Mouse (Mus musculus) midbrain, embryonic 13.5 days (tissue): ENCODE data around the gene Fbll1. TPM values are rescaled to one million over a fixed set of nuclear protein-coding genes. Genes with fewer than 3 reads are reported as not detected.
A peak's percentile ranks its signal among the peaks of the same experiment; 100 is the strongest.

Source experiments
- ATAC-seq: fragments of 200-750 bp; cut with Nextera tagmentation; 2 replicates; pipeline ENCODE4 v1.8.0; 2017; ENCODE audit warnings: mild to moderate bottlenecking, moderate TSS enrichment, moderate library complexity
- H3K27ac ChIP-seq: fragments of 300-500 bp; sonication (generic); 2 replicates; pipeline ENCODE4 v1.5.1; 2015; ENCODE audit warnings: inconsistent platforms, mild to moderate bottlenecking, moderate library complexity
- H3K27me3 ChIP-seq: fragments of 300-500 bp; sonication (generic); 2 replicates; pipeline ENCODE4 v1.6.1; 2015; ENCODE audit warnings: mild to moderate bottlenecking, inconsistent platforms
- H3K36me3 ChIP-seq: fragments of 300-500 bp; sonication (generic); 2 replicates; pipeline ENCODE4 v1.6.1; 2015; ENCODE audit warnings: mild to moderate bottlenecking, inconsistent platforms
- H3K4me1 ChIP-seq: fragments of 300-500 bp; sonication (generic); replicated peaks from 2 replicates; pipeline ENCODE4 v1.6.1; 2015; ENCODE audit warnings: inconsistent platforms
- H3K4me2 ChIP-seq: fragments of 300-500 bp; sonication (generic); replicated peaks from 2 replicates; pipeline ENCODE4 v1.6.1; 2015; ENCODE audit warnings: moderate library complexity, mild to moderate bottlenecking, inconsistent platforms
- H3K4me3 ChIP-seq: fragments of 300-500 bp; sonication (generic); replicated peaks from 2 replicates; pipeline ENCODE4 v1.5.1; 2015; ENCODE audit warnings: mild to moderate bottlenecking, inconsistent platforms
- H3K9ac ChIP-seq: fragments of 300-500 bp; sonication (generic); replicated peaks from 2 replicates; pipeline ENCODE4 v1.6.1; 2015; ENCODE audit warnings: mild to moderate bottlenecking, inconsistent platforms
- H3K9me3 ChIP-seq: fragments of 300-500 bp; sonication (generic); 2 replicates; pipeline ENCODE4 v1.6.1; 2016; ENCODE audit warnings: mild to moderate bottlenecking, inconsistent platforms
- WGBS: fragments of 180-500 bp; shearing (Covaris S2); methylation state at CpG from one replicate; pipeline ENCODE4 v1.1.7; 2015; 5-methylcytosine and 5-hydroxymethylcytosine counted together
- polyA plus RNA-seq: library from polyadenylated mRNA; unstranded; fragments of >200 nt; fragmentation: Nextera tagmentation; extraction: Ambion mirVana; gene quantifications from 2 replicates; pipeline ENCODE4 v1.2.1, GENCODE M21; 2015

Fbll1 gene
- polyA plus RNA-seq, 1 experiment from 2014 or later, result 13.2 TPM

DNA sequence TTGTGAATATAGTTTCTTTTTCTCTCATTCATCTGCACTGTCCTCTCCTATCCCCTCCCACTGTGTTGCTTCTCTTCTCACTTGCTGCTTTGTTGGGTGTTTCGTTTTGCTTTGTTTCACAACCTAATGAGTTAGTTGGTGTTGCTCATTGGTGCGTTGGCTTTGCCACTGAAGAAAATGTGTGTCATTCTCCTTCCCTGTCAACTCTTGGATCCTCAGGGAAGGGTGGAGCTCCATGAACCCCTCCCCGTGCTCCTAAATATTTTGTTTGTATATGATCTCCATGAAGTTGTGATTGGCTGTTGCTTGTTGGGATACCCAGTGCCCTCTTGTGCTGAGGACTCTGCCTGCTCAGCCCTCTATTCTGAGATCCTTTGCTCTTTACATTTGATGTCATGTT, 18.3 kb downstream of the Fbll1 start:
- H3K27ac ChIP-seq, result no peak overlapping the region
- H3K4me2 ChIP-seq, result no peak overlapping the region
- H3K4me3 ChIP-seq, result no peak overlapping the region
- H3K9ac ChIP-seq, result no peak overlapping the region
- H3K27me3 ChIP-seq, result no peaks in the 10 kb centered on the region
- no peak for ATAC-seq
- H3K9me3 ChIP-seq, result no peaks in the 10 kb centered on the region
- no peaks in the 10 kb centered on the region for H3K4me1 ChIP-seq
- H3K36me3 ChIP-seq, result peaks cover 75% of the 10 kb centered on the region
- 85% methylated on average over 3 of the region's 3 CpGs for WGBS

DNA sequence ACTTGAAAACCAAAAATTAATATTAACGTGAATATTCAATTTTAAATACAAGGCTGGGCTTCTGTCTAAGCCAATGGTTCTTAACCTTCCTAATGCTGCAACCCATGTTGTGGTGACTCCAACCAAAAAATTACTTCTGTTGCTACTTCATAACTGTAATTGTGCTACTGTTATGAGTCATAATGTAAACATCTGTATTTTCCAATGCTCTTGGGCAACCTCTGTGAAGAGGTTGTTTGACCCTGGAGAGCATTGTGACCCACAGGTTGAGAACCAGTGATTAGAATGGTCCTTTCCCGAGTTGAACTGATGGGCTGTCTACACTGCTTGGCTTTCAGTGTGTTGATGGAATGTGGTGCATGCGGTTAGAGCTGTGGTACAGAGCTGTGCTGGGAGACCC, 22.2 kb downstream of the Fbll1 start:
- no peak overlapping the region for H3K27ac ChIP-seq
- no peak overlapping the region for H3K9ac ChIP-seq
- no peaks in the 10 kb centered on the region for H3K9me3 ChIP-seq
- H3K4me2 ChIP-seq, result no peak overlapping the region
- no peak overlapping the region for H3K4me3 ChIP-seq
- ATAC-seq, result no peak
- peaks cover 41% of the 10 kb centered on the region for H3K36me3 ChIP-seq
- peaks cover 13% of the 10 kb centered on the region for H3K4me1 ChIP-seq
- no peaks in the 10 kb centered on the region for H3K27me3 ChIP-seq
- 92% methylated on average over 3 of the region's 3 CpGs for WGBS

DNA sequence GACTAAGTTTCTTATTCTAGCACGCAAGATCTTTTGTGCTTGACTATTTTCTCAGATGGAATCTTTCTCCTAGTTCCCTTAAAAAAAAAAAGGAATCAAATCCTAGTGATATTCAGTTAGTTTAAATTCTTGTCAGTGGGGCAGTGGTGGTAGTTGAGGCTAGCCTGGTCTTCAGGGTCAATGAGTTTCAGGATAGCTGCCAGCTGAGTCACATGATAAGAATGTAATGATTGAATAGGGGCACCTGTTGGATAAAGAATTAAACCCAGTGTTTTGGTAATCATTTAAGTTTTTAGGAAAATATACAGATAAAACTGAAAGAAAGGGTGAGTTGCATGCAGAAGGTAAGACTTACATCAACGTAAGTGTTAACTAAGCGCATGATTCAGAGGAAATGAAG, 23.1 kb downstream of the Fbll1 start:
- H3K36me3 ChIP-seq, result peaks cover 40% of the 10 kb centered on the region
- no peaks in the 10 kb centered on the region for H3K9me3 ChIP-seq
- peaks cover 21% of the 10 kb centered on the region for H3K4me1 ChIP-seq
- H3K4me2 ChIP-seq, result no peak overlapping the region
- no peaks in the 10 kb centered on the region for H3K27me3 ChIP-seq
- no peak for ATAC-seq
- 97% methylated on average over 3 of the region's 3 CpGs for WGBS
- no peak overlapping the region for H3K27ac ChIP-seq
- no peak overlapping the region for H3K4me3 ChIP-seq
- no peak overlapping the region for H3K9ac ChIP-seq

DNA sequence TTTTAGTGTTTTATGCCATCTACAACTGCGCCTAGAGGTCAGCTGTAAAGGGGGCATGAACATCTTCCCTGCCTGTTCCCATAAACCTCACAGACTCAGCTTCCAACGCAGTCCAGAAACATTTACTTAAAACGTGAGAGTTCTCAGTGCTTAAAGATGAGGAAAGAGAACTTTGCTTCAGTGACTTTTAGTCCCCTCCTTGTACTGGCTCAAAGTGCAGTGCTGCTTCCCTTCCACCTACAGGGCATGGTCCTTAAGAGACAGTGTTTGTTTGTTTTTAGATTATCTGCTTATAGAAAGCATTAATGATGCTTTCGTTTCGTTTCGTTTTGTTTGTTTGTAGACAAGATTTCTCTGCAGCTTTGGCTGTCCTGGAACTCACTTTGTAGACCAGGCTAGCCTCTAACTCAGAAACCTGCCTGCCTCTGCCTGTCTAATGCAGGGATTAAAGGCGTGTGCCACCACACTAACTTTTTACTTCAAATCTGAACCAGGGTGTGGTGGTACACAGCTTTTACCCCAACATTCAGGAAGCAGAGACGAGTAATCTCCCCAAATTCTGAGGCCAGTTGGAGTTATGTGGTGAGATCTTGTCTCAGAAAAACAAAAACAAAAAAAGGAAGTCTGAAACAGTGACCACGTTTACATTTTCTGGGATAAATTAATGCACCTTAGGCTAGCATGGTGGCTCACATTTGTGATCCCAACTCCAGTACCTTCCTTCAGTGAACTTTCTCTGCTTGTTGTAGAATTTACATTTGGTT, 27.8 kb downstream of the Fbll1 start:
- H3K9me3 ChIP-seq, result no peaks in the 10 kb centered on the region
- WGBS, result 73% methylated on average over 9 of the region's 9 CpGs
- H3K4me3 ChIP-seq, result peak overlapping the region; percentile 95
- H3K27me3 ChIP-seq, result no peaks in the 10 kb centered on the region
- H3K27ac ChIP-seq, result no peak overlapping the region
- ATAC-seq, result no peak
- H3K36me3 ChIP-seq, result peaks cover 5% of the 10 kb centered on the region; the same call in 1 of the 2 replicates
- H3K4me2 ChIP-seq, result peak overlapping the region; percentile 80
- H3K4me1 ChIP-seq, result peaks cover 24% of the 10 kb centered on the region
- H3K9ac ChIP-seq, result peak overlapping the region; percentile 98

DNA sequence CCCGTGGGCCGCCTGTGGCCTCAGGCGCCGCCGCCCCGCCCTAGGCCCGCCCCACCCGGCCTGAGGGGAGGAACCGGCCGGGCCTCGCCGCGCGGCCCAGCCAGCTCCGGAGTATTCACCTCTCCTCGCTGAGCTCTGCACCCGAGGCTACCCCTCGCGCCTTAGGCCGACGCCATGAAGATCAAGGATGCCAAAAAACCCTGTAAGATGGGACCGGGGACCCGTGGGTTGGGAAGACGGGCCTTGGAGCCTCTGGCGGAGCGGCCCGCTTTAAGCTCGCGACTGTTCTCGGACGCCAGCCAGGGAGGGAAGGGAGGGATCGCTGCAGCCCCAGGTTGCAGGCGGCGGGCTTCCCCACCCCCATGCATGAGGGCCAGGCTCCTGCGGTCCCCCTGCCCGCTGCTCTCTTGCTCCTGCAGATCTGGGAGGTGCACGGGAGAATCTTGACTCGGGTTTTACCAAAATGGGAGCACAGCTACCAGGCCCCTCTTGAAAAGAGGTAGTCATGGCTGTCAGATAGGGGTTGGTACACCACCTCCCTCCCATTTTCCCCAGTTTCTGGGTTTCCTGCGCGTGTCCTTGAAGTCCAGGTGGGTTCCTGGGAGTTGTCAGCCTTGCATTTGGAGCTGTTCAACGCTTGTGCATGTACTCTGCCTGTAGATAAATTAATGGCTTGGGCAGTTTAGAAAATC, 28.8 kb downstream of the Fbll1 start:
- H3K9me3 ChIP-seq, result no peaks in the 10 kb centered on the region
- under 1% methylated on average over 38 of the region's 41 CpGs for WGBS
- H3K4me1 ChIP-seq, result peaks cover 24% of the 10 kb centered on the region
- peak overlapping the region; percentile 80 for H3K4me2 ChIP-seq
- peak overlapping the region; percentile 95 for H3K4me3 ChIP-seq
- no peaks in the 10 kb centered on the region for H3K27me3 ChIP-seq
- peak; percentile 89 for ATAC-seq
- peaks cover 5% of the 10 kb centered on the region; the same call in 1 of the 2 replicates for H3K36me3 ChIP-seq
- peak overlapping the region; percentile 98 for H3K9ac ChIP-seq
- peak overlapping the region; percentile 93 for H3K27ac ChIP-seq

DNA sequence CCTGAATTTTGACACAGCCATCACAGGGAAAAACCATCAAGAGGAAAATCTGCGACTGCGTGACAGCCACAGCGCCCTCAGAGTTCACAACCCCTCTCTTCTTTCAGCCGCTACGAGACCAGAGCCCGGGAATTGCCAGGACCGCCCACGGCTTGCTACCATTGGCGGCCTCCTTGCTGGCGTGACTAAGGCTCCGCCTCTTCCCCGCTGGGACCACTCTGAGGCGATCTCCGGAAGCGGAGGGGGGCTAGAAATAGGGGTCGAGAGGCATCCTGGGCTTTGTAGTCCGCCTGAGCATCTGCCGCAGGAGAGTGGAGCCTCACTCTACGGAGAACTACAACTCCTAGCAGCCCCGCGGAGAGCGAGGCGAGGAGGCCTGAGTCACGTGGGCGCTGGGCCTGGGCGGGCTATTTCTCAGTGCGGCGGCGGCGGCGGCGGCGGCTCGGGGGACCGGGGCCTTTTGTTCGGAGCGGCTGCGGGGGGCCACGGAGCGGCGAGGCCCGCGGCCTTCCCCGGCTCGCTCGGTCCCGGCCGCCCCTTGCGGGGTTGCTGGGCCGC, 29.4 kb downstream of the Fbll1 start, which contains the start of gene Pank3:
Gene Pank3, plus strand, starts transcription at position 297 of the 558 bp plus-strand sequence.
- Histone ChIP-seq H3K9me3 (no peaks in the 10 kb centered on the region), H3K27ac (peak within 1 kb of the TSS; percentile 93), H3K4me1 (peaks cover 24% of the 10 kb centered on the region), H3K4me3 (peak within 1 kb of the TSS; percentile 95), H3K4me2 (peak within 1 kb of the TSS; percentile 80), H3K27me3 (no peaks in the 10 kb centered on the region), H3K9ac (peak within 1 kb of the TSS; percentile 98), H3K36me3 (peaks cover 5% of the 10 kb centered on the region; the same call in 1 of the 2 replicates)
- peak; percentile 100 for ATAC-seq
- under 1% methylated on average over 38 of the region's 50 CpGs for WGBS

DNA sequence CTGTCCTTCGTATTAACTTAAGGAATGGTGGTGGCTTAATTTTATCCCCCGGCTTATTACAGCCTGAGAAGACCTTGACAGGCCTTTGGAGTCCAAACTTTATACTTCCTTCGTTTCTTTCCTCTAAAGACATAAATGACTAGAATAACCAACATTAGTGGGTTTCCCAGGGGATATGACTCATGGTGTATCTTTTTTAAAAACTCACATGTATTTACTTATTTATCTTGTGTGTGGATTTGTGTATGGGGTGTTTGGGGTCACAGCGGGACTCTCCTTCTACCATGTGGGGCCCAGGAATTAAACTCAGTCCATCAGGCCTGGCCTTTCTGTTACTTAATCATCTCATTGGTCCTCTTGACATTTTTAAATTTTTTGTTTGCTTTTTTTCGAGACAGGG, 31.8 kb downstream of the Fbll1 start:
- Histone ChIP-seq H3K27ac (no peak overlapping the region), H3K27me3 (no peaks in the 10 kb centered on the region), H3K9ac (no peak overlapping the region), H3K9me3 (no peaks in the 10 kb centered on the region), H3K4me3 (no peak overlapping the region), H3K36me3 (no peaks in the 10 kb centered on the region), H3K4me2 (no peak overlapping the region), H3K4me1 (peaks cover 15% of the 10 kb centered on the region)
- ATAC-seq, result no peak
- 93% methylated on average over 5 of the region's 5 CpGs for WGBS

DNA sequence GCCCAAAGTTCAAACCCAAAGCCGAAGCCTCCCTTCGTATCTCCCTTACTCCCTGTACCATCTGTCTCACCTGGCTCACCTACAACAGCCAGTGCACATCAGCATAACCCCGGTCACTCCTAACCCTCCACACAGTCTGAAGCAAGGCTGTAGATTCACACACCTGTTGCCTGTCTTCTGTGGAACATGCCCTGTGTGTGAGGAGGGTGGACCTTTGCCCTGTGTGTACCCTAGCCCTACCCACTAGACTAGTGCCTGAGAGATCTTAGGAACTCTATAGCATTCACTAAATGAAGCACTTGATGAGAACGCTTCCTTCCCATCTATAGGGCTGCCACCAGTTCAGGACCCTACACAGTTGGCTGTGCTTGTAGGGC, 38.1 kb downstream of the Fbll1 start:
- no peaks in the 10 kb centered on the region for H3K9me3 ChIP-seq
- 97% methylated on average over 4 of the region's 4 CpGs for WGBS
- no peak overlapping the region for H3K4me2 ChIP-seq
- ATAC-seq, result no peak
- H3K4me1 ChIP-seq, result no peaks in the 10 kb centered on the region
- no peaks in the 10 kb centered on the region for H3K27me3 ChIP-seq
- H3K36me3 ChIP-seq, result no peaks in the 10 kb centered on the region
- no peak overlapping the region for H3K9ac ChIP-seq
- no peak overlapping the region for H3K27ac ChIP-seq
- H3K4me3 ChIP-seq, result no peak overlapping the region

DNA sequence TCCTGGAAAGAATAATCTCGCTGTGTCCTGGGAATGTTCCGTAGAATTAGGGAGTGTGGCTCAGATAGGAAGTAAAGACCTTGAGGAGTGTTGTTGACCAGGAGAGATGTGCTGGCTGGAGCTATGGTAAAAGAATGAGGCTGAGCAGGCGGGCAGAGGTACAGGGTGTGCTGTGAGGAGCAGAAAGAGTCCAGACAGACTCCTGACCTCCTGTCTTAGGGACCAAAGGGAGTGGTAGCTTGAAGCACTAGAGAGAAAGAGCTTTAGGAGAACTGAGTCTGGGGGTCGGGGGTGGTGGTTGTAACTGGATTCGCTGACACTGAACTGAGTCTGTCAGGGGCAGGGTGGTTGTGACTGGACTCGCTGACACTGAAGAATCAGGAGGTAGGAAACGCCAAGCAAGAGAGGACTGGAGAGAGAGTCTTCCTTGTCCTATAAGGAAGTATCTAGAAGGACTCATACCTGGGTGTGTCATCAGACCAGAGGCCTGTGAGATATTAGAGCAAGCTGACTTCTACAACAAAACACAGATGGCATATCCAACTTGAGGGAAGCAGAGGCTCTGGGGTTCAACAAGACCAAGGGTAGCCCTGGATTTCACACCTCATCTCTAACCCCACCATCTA, 38.6 kb downstream of the Fbll1 start:
- 85% methylated on average over 7 of the region's 7 CpGs for WGBS
- no peaks in the 10 kb centered on the region for H3K9me3 ChIP-seq
- no peak overlapping the region for H3K4me2 ChIP-seq
- no peaks in the 10 kb centered on the region for H3K36me3 ChIP-seq
- ATAC-seq, result no peak
- no peaks in the 10 kb centered on the region for H3K27me3 ChIP-seq
- no peaks in the 10 kb centered on the region for H3K4me1 ChIP-seq
- no peak overlapping the region for H3K4me3 ChIP-seq
- no peak overlapping the region for H3K27ac ChIP-seq
- no peak overlapping the region for H3K9ac ChIP-seq

DNA sequence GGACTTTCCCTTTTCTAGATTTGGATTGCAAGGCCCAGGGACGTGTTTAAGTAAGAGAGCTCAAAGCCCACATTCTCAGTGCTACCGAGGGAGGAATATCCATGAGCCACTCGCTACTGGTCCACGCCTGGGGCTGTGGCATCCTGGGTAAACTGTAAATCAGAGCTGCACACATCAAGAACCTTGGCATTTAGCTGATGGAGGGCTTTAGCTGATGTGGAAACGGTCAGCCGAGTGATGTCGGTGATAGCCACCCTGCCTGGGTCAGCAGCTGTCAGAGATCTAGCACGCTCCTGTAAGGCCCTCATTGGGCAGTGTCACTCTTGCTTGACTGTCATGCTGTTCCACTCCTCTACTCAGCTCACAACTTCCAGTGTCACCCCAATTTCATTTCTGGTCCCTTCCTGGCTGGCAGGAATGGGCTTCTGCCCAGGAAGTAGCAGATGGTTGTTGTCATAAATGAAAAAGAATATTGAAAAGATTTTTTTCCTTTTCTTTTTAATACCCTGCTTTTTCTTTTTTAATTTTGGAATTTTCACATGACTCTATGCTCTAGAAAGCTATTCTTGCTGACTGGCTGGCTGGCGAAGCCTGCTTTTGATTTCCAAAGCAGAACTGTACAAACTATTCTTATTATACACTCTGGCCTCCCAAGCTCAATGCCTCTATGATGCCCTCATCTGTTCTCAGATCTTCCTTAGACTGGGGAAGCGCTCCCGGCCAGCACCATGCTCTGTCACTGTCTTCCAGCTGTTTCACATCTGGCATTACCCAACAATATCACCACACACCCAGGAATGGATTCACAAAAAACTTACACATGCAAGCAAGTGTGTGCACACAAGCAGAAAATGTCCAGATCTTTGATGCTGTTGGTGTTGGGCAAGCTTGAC, 42.0 kb downstream of the Fbll1 start:
- no peak overlapping the region for H3K27ac ChIP-seq
- H3K4me3 ChIP-seq, result no peak overlapping the region
- WGBS, result 86% methylated on average over 11 of the region's 11 CpGs
- no peak overlapping the region for H3K4me2 ChIP-seq
- H3K36me3 ChIP-seq, result no peaks in the 10 kb centered on the region
- H3K9ac ChIP-seq, result no peak overlapping the region
- H3K27me3 ChIP-seq, result no peaks in the 10 kb centered on the region
- no peaks in the 10 kb centered on the region for H3K4me1 ChIP-seq
- no peak for ATAC-seq
- no peaks in the 10 kb centered on the region for H3K9me3 ChIP-seq

DNA sequence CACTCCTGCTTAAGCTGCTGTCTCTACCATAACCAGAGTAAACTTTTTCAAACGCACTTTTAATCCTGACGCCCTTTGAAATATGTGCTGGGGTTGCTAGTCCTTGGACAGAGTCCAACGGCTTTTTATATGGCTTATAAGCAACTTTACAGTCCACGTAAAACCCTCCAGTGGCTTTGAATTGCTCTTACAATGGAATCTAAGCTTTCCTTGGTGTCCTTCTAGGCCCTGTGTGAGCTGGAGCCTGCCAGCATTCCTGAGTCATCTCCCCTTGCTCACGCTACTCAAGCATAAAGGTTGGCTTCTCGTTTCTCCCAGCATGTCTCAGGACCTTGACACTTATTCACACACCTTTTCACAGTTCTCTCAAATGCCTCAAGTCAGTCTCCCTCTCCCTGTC, 43.1 kb downstream of the Fbll1 start:
- Histone ChIP-seq H3K4me2 (no peak overlapping the region), H3K4me3 (no peak overlapping the region), H3K27me3 (no peaks in the 10 kb centered on the region), H3K27ac (no peak overlapping the region), H3K4me1 (no peaks in the 10 kb centered on the region), H3K9me3 (no peaks in the 10 kb centered on the region), H3K9ac (no peak overlapping the region), H3K36me3 (no peaks in the 10 kb centered on the region)
- ATAC-seq, result no peak
- WGBS, result 46% methylated on average over 6 of the region's 6 CpGs
